Mouse (Mus musculus): ENCODE data around the gene F2r. TPM values are rescaled to one million over a fixed set of nuclear protein-coding genes. Genes with fewer than 3 reads are reported as not detected.
A peak's percentile ranks its signal among the peaks of the same experiment; 100 is the strongest.

The F2r gene
- total RNA-seq, 1 experiment, result 113 TPM

GRCm38 (mm10) chr13:95591606-95592005 lies 26.7 kb downstream of the F2r start:
- Histone ChIP-seq H3K9ac (ENCODE audit: insufficient read depth, low read depth, low read length, poor library complexity, severe bottlenecking) (no peak overlapping the region), H3K4me3 (ENCODE audit: insufficient read depth in 1 of 2, low read depth in 1 of 2, low read length in 2 of 2, poor library complexity in 1 of 2, severe bottlenecking in 1 of 2) (no peak overlapping the region), H3K9me3 (ENCODE audit: control insufficient read depth, insufficient read depth, low read depth, low read length) (no peaks in the 10 kb centered on the region), H3K4me1 (ENCODE audit: control insufficient read depth in 2 of 2, insufficient read depth in 2 of 2, low read length in 2 of 2, poor library complexity in 1 of 2) (no peaks in the 10 kb centered on the region), H3K27ac (ENCODE audit: insufficient read depth, low read depth, low read length, poor library complexity, severe bottlenecking) (no peak overlapping the region), H3K36me3 (ENCODE audit: control insufficient read depth, insufficient read depth, low read length, poor library complexity, severe bottlenecking) (no peaks in the 10 kb centered on the region)
- no peak for DNase-seq (ENCODE audit: low read depth, low spot score)
- in situ Hi-C loops (cut with MboI; ENCODE audit: low sequenced_read_pairs in 2 of 2, unreplicated experiment in 2 of 2), result no loop called here
- TF ChIP-seq ZNF384 (IDR thresholded peaks at IDR 0.05; ENCODE audit: low read depth, low read length), result no peak
- no peak for TF ChIP-seq HCFC1 (IDR thresholded peaks at IDR 0.05; ENCODE audit: borderline replicate concordance, insufficient read depth, low read length)
- TF ChIP-seq ZC3H11A (IDR thresholded peaks at IDR 0.05; ENCODE audit: borderline replicate concordance, low read depth, low read length), result no peak
- no peak for TF ChIP-seq CHD2 (IDR thresholded peaks at IDR 0.05; ENCODE audit: low read depth, low read length)
- no peak for TF ChIP-seq MAFK (IDR thresholded peaks at IDR 0.05; ENCODE audit: insufficient read depth, low read depth, low read length)

GRCm38 (mm10) chr13:95587628-95588027 lies 30.7 kb downstream of the F2r start:
- in situ Hi-C loops (cut with MboI; ENCODE audit: low sequenced_read_pairs in 2 of 2, unreplicated experiment in 2 of 2), result no loop called here
- H3K9me3 ChIP-seq (ENCODE audit: control insufficient read depth, insufficient read depth, low read depth, low read length), result no peaks in the 10 kb centered on the region
- no peak for DNase-seq (ENCODE audit: low read depth, low spot score)
- H3K4me3 ChIP-seq (ENCODE audit: insufficient read depth in 1 of 2, low read depth in 1 of 2, low read length in 2 of 2, poor library complexity in 1 of 2, severe bottlenecking in 1 of 2), result no peak overlapping the region
- H3K4me1 ChIP-seq (ENCODE audit: control insufficient read depth in 2 of 2, insufficient read depth in 2 of 2, low read length in 2 of 2, poor library complexity in 1 of 2), result peaks cover 0 to 2% of the 10 kb centered on the region in 2 experiments; a peak in 2 of 4 replicates
- H3K36me3 ChIP-seq (ENCODE audit: control insufficient read depth, insufficient read depth, low read length, poor library complexity, severe bottlenecking), result no peaks in the 10 kb centered on the region
- TF ChIP-seq ZNF384 (IDR thresholded peaks at IDR 0.05; ENCODE audit: low read depth, low read length) (no peak), MAFK (IDR thresholded peaks at IDR 0.05; ENCODE audit: insufficient read depth, low read depth, low read length) (no peak), HCFC1 (IDR thresholded peaks at IDR 0.05; ENCODE audit: borderline replicate concordance, insufficient read depth, low read length) (no peak), ZC3H11A (IDR thresholded peaks at IDR 0.05; ENCODE audit: borderline replicate concordance, low read depth, low read length) (no peak), CHD2 (IDR thresholded peaks at IDR 0.05; ENCODE audit: low read depth, low read length) (no peak)
- no peak overlapping the region for H3K27ac ChIP-seq (ENCODE audit: insufficient read depth, low read depth, low read length, poor library complexity, severe bottlenecking)
- H3K9ac ChIP-seq (ENCODE audit: insufficient read depth, low read depth, low read length, poor library complexity, severe bottlenecking), result no peak overlapping the region

GRCm38 (mm10) chr13:95584898-95585297 lies 33.4 kb downstream of the F2r start:
- in situ Hi-C loops (cut with MboI; ENCODE audit: low sequenced_read_pairs in 2 of 2, unreplicated experiment in 2 of 2), result no loop called here
- Histone ChIP-seq H3K4me1 (ENCODE audit: control insufficient read depth in 2 of 2, insufficient read depth in 2 of 2, low read length in 2 of 2, poor library complexity in 1 of 2) (peaks cover 0 to 2% of the 10 kb centered on the region in 2 experiments; a peak in 2 of 4 replicates), H3K9ac (ENCODE audit: insufficient read depth, low read depth, low read length, poor library complexity, severe bottlenecking) (no peak overlapping the region), H3K4me3 (ENCODE audit: insufficient read depth in 1 of 2, low read depth in 1 of 2, low read length in 2 of 2, poor library complexity in 1 of 2, severe bottlenecking in 1 of 2) (no peak overlapping the region), H3K27ac (ENCODE audit: insufficient read depth, low read depth, low read length, poor library complexity, severe bottlenecking) (no peak overlapping the region), H3K9me3 (ENCODE audit: control insufficient read depth, insufficient read depth, low read depth, low read length) (no peaks in the 10 kb centered on the region), H3K36me3 (ENCODE audit: control insufficient read depth, insufficient read depth, low read length, poor library complexity, severe bottlenecking) (no peaks in the 10 kb centered on the region)
- DNase-seq (ENCODE audit: low read depth, low spot score), result no peak
- TF ChIP-seq ZC3H11A (IDR thresholded peaks at IDR 0.05; ENCODE audit: borderline replicate concordance, low read depth, low read length) (no peak), HCFC1 (IDR thresholded peaks at IDR 0.05; ENCODE audit: borderline replicate concordance, insufficient read depth, low read length) (no peak), MAFK (IDR thresholded peaks at IDR 0.05; ENCODE audit: insufficient read depth, low read depth, low read length) (no peak), CHD2 (IDR thresholded peaks at IDR 0.05; ENCODE audit: low read depth, low read length) (no peak), ZNF384 (IDR thresholded peaks at IDR 0.05; ENCODE audit: low read depth, low read length) (no peak)

DNA sequence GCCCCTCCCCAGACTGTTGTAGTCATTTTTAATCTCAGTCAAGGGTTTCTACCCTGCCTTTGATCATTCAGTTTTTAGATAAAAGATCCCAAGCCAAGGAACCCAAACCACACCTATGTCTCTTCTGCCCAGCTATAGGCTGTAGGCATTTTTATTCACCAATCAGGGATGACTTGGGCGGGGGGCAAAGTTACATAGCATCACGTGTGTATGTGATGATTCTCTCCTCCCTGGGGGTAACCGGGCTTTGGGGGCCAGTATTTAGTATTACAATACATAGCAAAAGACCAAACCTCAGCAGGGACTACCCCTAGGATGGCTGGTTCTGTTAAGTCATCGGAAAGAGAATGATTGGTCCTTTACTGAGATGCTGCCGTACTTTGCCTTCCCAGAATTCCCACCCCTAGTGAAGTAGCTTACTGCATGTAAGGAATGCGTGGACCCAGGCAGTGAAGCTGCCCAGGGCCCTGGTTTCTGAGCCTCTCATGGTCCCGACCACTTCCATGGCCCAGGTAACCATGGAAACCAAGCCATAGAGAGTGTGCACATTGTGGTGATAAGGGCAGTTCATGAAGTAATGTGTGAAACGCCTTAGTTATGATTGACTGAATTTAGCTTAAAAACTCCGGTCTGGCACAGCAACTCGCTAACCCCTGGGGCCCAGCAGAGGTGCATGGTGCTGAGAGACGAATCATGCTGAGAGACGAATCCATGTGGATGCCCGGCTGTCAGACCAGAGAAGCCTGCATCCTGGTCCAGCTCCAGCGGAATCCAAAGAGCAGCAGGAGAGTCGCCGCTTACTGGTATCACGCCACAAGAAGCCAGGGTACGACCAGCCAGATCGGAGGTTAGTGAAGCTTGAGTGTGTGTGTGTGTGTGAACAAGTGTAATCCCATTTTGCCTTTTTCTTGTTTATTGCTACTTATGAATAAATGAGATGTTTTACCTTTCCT lies 34.8 kb downstream of the F2r start:
- in situ Hi-C loops (cut with MboI; ENCODE audit: low sequenced_read_pairs in 2 of 2, unreplicated experiment in 2 of 2), result no loop called here
- no peak for DNase-seq (ENCODE audit: low read depth, low spot score)
- H3K36me3 ChIP-seq (ENCODE audit: control insufficient read depth, insufficient read depth, low read length, poor library complexity, severe bottlenecking), result no peaks in the 10 kb centered on the region
- no peaks in the 10 kb centered on the region for H3K9me3 ChIP-seq (ENCODE audit: control insufficient read depth, insufficient read depth, low read depth, low read length)
- no peak overlapping the region for H3K27ac ChIP-seq (ENCODE audit: insufficient read depth, low read depth, low read length, poor library complexity, severe bottlenecking)
- 0 out of 4 replicates have a peak overlapping the region, but pooled peaks of 1 of the 2 experiments have one; percentile 8 for H3K4me3 ChIP-seq (ENCODE audit: insufficient read depth in 1 of 2, low read depth in 1 of 2, low read length in 2 of 2, poor library complexity in 1 of 2, severe bottlenecking in 1 of 2)
- peaks cover 0 to 2% of the 10 kb centered on the region in 2 experiments; a peak in 2 of 4 replicates for H3K4me1 ChIP-seq (ENCODE audit: control insufficient read depth in 2 of 2, insufficient read depth in 2 of 2, low read length in 2 of 2, poor library complexity in 1 of 2)
- H3K9ac ChIP-seq (ENCODE audit: insufficient read depth, low read depth, low read length, poor library complexity, severe bottlenecking), result no peak overlapping the region
- TF ChIP-seq MAFK (IDR thresholded peaks at IDR 0.05; ENCODE audit: insufficient read depth, low read depth, low read length) (no peak), ZNF384 (IDR thresholded peaks at IDR 0.05; ENCODE audit: low read depth, low read length) (no peak), CHD2 (IDR thresholded peaks at IDR 0.05; ENCODE audit: low read depth, low read length) (no peak), HCFC1 (IDR thresholded peaks at IDR 0.05; ENCODE audit: borderline replicate concordance, insufficient read depth, low read length) (no peak), ZC3H11A (IDR thresholded peaks at IDR 0.05; ENCODE audit: borderline replicate concordance, low read depth, low read length) (no peak)
